Mouse (Mus musculus) cerebral cortex, adult 2 months (tissue): ENCODE data around the gene 1700029P11Rik.

Source experiments
- WGBS: fragments of 180-500 bp; shearing (Covaris S2); methylation state at CpG from one replicate; pipeline ENCODE4 v1.1.7; 2018; 5-methylcytosine and 5-hydroxymethylcytosine counted together

Gene 1700029P11Rik

DNA sequence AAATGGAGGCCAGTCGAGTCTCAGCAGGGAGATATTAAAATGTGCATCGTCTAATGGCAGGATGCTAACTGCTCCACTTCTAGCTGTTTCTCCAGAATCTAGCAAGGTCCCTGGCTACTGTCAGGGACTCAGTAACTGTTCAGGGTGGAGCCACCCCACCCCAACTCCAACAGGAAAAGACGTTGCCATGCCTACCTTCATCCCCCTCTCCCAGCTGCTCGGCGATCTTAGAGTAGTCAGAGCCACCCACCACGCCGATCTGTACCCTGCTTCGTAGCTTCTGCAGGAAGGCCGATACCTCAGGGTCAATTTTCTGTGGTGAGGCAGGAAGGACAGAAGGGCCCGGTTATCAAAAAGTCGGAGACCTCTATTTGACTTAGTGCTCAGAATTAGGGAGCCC, 22.7 kb upstream of the 1700029P11Rik start:
- 48% methylated on average over 11 of the region's 11 CpGs for WGBS

GRCm38 (mm10) chr15:81958906-81959305, 21.4 kb upstream of the 1700029P11Rik start:
- WGBS: 55% methylated on average over 3 of the region's 3 CpGs

DNA sequence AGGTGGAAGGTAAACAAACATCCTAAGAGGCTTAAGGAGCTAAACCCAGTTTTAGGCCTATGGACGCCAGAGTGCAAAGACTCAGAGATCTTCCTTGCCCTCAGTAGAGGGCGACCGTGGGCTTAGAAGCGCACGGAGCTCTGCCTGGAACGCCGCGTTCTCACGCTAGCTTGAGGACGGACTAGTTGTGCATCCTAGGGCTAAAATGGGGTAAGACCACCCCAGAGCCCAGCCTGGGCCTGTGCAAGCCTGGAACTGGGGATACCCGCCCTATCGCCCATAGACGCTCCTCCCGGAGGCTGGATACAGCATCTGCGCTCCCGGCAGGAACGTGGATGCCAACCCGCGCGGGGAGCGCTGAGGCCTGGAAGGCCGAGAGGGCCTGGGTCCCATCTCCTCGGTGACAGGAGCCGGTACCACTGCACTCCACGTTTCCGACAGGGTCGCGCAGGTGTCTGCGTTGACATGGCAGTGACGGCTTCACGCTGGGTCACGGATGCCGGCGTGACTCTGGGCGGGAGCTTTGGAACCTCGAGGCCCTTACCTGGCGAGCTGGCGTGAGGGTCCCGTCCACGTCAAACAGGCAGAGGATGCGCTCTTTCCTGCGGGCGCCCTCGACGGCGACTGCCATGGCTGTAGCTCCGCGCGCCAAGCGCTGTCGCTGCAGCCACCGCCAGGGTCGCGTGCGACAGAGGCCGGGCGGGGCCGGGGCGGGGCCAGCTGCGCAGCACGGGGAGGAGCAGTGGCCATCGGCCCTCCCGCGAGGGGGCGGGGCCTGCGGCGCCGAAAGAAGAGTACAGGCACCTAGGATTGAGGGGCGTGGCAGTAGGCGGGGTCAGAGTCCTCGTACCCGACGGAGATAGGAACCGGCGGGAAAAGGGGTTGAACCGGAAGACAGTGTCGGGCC, 19.9 kb upstream of the 1700029P11Rik start, which contains the start of gene Pmm1:
TSS of gene Pmm1 (minus strand) at position 760 of the 907 bp plus-strand sequence.
- WGBS: under 1% methylated on average over 77 of the region's 77 CpGs

- 5% methylated on average over 8 of the region's 8 CpGs for WGBS
Observed at GRCm38 (mm10) chr15:81961078-81961451, 19.3 kb upstream of the 1700029P11Rik start.

- 71% methylated on average over 1 of the region's 1 CpGs for WGBS
Observed at GRCm38 (mm10) chr15:81964262-81964661, 16.1 kb upstream of the 1700029P11Rik start.

GRCm38 (mm10) chr15:81964980-81965545, 15.3 kb upstream of the 1700029P11Rik start:
- WGBS: 65% methylated on average over 4 of the region's 4 CpGs

DNA sequence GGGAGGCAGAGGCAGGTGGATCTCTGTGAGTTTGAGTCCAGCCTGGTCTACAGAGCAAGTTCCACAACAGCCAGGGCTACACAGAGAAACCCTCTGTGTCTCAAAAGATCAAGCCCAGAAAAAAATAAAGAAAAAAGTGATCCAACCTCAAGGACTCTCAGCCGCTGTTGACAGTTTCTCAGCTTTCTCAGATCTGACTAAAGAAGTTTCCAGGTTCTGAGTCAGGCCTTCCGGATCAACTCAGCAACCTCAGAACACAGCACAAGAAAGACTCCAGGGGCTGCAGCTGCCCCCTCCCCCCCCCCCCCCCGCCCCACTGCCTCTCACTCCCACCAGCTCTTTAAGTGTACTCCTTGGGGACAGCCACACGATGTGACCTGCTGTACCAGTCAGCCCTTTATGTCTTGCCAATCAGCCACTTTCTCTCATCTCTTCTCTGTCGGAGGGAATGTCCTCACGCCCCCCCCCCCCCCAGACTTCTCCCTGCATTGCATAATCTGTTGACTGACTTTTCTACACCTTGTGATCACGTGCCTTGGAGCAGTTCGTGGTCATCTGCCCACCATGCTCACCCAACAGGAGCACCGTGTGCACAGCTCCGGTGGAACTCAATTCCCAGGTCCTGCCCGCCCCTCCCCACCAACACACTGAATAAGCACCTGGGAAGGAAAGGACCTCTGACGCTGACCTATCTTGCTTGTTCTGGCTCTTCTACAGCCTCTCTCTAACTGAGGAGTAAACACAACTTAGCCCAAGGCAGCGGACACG, 14.1 kb upstream of the 1700029P11Rik start:
- 78% methylated on average over 14 of the region's 14 CpGs for WGBS

- WGBS: 86% methylated on average over 5 of the region's 5 CpGs
Observed at GRCm38 (mm10) chr15:81967821-81968220, 12.5 kb upstream of the 1700029P11Rik start.

DNA sequence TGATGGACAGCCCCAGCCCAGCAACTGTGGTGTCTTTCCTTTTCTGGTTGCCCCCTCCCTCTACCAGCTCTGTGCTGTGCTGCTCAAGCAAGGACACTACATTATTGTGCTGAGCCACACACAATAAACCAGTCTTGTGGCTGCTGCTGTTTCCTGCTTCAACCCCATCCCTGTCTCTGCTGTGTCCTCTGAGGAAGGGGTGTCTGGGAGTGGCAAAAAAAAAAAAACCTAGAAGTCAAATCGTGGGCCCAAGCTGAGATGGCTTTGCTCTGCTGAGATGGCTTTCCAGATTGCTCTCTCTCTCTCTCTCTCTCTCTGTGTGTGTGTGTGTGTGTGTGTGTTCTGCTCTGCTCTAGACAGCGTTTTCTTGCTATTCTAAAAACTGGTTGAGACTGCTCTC, 11.9 kb upstream of the 1700029P11Rik start:
- 14% methylated on average over 2 of the region's 2 CpGs for WGBS

GRCm38 (mm10) chr15:81969173-81969572, 11.2 kb upstream of the 1700029P11Rik start:
- WGBS: 77% methylated on average over 7 of the region's 7 CpGs

DNA sequence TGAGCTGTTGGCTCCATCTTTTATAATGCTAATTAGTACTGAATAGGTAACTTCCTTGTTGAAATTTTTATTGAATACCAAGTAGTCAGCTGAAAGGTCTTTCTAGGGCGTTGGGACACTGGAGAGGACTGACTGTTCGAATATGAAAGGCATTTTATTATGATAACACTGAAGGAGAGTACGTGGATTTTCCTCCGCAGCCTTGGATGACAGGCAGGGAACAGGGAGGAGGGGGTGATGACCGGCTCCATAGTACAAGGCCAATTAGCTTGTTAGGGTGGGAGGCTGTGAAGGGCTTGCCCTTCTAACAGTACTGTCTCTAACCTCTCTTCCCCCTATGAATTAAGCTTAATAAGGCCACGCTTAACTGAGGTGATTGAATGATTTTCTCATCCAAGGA, 10.7 kb upstream of the 1700029P11Rik start:
- 62% methylated on average over 6 of the region's 6 CpGs for WGBS

- WGBS: 85% methylated on average over 4 of the region's 4 CpGs
Observed at GRCm38 (mm10) chr15:81970498-81970897, 9.8 kb upstream of the 1700029P11Rik start.

GRCm38 (mm10) chr15:81975156-81975555, 5.2 kb upstream of the 1700029P11Rik start:
- 88% methylated on average over 8 of the region's 8 CpGs for WGBS

DNA sequence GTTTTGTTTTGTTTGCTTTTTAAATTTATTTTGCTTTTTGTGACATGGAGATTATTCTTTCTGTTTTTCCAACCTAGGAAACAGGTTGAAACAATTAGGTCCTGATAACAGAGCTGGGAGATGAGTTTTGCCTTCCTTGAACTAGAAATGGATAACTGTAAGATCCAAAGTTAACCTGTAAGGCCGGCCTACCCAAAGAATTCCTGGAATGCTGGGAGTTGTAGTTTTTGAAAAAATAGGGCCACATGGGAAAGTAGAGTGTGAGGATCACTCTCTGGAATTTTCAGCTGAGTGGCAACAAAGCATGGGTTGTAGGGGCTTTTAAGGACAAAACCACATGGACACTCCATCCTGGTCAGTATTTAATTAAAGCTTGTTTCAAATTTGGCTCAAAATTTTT, 1.8 kb downstream of the 1700029P11Rik start:
- 69% methylated on average over 1 of the region's 1 CpGs for WGBS

DNA sequence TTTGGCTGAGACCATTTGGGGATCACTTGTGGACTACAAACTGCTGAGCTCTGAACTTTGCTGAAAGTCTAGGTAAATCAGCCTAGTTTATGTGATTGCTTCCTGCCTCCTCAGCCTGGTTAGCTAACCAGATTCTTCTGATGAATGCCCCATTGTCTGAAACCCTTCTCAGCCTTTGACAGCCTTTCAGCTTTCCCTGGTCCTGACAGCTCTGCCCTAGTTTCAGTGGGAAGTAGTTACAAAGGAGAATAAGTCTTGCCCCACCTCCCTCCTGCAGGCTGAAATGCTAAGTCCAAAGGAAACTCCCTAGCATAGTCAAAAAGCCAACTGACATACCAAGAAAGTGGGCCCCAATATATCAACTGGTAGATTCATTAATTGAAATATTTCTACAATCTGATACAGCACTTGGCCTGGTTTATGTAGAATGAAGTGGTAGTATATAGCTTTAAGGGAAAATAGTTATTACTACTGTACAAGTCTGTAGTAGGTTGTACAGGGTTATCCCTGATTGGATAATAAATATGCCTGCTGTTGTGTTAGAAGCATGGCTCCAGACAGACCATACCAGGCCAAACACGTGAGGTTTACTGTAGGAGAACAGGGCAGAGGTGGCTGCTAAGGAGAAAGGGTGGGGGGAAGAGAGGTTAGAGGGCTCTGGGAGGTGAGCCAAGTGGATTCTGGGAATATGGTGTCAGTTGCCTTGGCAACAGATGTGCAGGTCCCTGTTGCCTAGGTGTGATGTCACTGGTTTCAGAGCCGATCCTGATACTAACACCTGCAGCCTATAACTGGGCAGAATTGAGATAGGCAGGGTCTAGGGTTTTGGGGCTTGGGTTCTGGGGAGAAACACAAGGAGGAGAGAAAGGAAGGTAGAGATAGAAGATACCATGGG, 5.2 kb downstream of the 1700029P11Rik start:
- whole genome bisulfite sequencing: 60% methylated on average over 2 of the region's 2 CpGs

GRCm38 (mm10) chr15:81987646-81988045, 7.3 kb downstream of the 1700029P11Rik start, which contains the start of gene Xrcc6:
Gene Xrcc6, plus strand, starts transcription at chr15:81987835.
- 70% methylated on average over 3 of the region's 3 CpGs for WGBS

GRCm38 (mm10) chr15:81989371-81990062, 9.2 kb downstream of the 1700029P11Rik start:
- 41% methylated on average over 11 of the region's 11 CpGs for WGBS

- 55% methylated on average over 7 of the region's 7 CpGs for WGBS
Observed at GRCm38 (mm10) chr15:81990549-81990948, 10.2 kb downstream of the 1700029P11Rik start.

- 87% methylated on average over 6 of the region's 6 CpGs for WGBS
Observed at GRCm38 (mm10) chr15:81993992-81994391, 13.7 kb downstream of the 1700029P11Rik start.

DNA sequence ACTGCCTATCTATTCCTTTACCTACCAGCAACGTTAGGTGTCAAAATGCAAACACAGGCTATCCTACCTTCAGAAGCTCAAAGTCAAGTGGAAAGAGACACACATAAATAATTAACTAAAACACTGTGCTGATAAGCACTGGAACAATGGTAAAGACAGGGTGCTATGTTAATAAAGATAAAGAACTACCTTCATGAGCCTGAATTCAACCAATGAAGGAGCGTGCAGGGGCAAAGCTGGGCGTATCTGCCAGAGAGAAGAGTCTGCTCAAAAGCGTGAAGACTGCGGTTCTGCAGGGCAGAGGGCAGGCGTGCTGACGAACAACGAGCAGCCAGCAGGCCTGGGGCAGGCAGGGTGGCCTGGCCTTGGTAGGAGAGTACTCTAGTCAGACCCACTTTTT, 23.9 kb downstream of the 1700029P11Rik start:
- whole genome bisulfite sequencing: 94% methylated on average over 8 of the region's 8 CpGs

- WGBS: 77% methylated on average over 6 of the region's 6 CpGs
Observed at GRCm38 (mm10) chr15:82011947-82012346, 31.6 kb downstream of the 1700029P11Rik start.
